Mouse (Mus musculus): Measurements from ENCODE around the gene Rinl. TPM values are rescaled to one million over a fixed set of nuclear protein-coding genes. Genes with fewer than 3 reads are reported as not detected.

Gene Rinl
- total RNA-seq, 4 experiments from 2014 or later: 1.9 to 4.4 (median 2.8) TPM

- DNase-seq: no peak
Measured at GRCm38 (mm10) chr7:28781261-28781663, 7.5 kb upstream of the Rinl start.

GRCm38 (mm10) chr7:28785161-28785560, 3.6 kb upstream of the Rinl start:
- no peak for DNase-seq

- DNase-seq: no peak
Measured at GRCm38 (mm10) chr7:28787884-28788283, 885 bp upstream of the Rinl start.

- DNase-seq: no peak
Measured at GRCm38 (mm10) chr7:28789235-28789634, 466 bp downstream of the Rinl start.

- no peak for DNase-seq
Measured at GRCm38 (mm10) chr7:28790066-28790806, 1.5 kb downstream of the Rinl start.

- DNase-seq: no peak
Measured at GRCm38 (mm10) chr7:28791706-28792105, 2.9 kb downstream of the Rinl start.

GRCm38 (mm10) chr7:28792391-28793185, 3.8 kb downstream of the Rinl start:
- no peak for DNase-seq

- no peak for DNase-seq
Measured at GRCm38 (mm10) chr7:28793834-28794233, 5.1 kb downstream of the Rinl start.

GRCm38 (mm10) chr7:28794496-28794895, 5.7 kb downstream of the Rinl start:
- no peak for DNase-seq

- no peak for DNase-seq
Measured at GRCm38 (mm10) chr7:28795832-28796231, 7.1 kb downstream of the Rinl start.

GRCm38 (mm10) chr7:28796562-28796975, 7.8 kb downstream of the Rinl start:
- peak; percentile 83 for DNase-seq

GRCm38 (mm10) chr7:28799994-28800393, 11.2 kb downstream of the Rinl start:
- DNase-seq: no peak

- DNase-seq: no peak
Measured at GRCm38 (mm10) chr7:28801451-28801850, 12.7 kb downstream of the Rinl start.

GRCm38 (mm10) chr7:28801901-28802670, 13.3 kb downstream of the Rinl start:
- no peak for DNase-seq

- DNase-seq: no peak
Measured at GRCm38 (mm10) chr7:28802846-28803588, 14.2 kb downstream of the Rinl start.

GRCm38 (mm10) chr7:28803756-28804155, 15.0 kb downstream of the Rinl start:
- no peak for DNase-seq

GRCm38 (mm10) chr7:28806869-28807268, 18.1 kb downstream of the Rinl start:
- DNase-seq: no peak

- peak; percentile 63 for DNase-seq
Measured at GRCm38 (mm10) chr7:28807641-28808220, 19.0 kb downstream of the Rinl start.

GRCm38 (mm10) chr7:28808221-28808941, 19.6 kb downstream of the Rinl start, which contains the start of gene Hnrnpl:
TSS of gene Hnrnpl (plus strand) at chr7:28808541.
- DNase-seq: no peak

GRCm38 (mm10) chr7:28808957-28809393, 20.2 kb downstream of the Rinl start:
- DNase-seq: peak; percentile 93
